Mouse (Mus musculus): ENCODE measurements at regions not wholly inside any gene's neighbourhood (a gene's known extent, or its start where the extent isn't known, plus 50 kb on each side); places are given as distances from the start of the nearest gene placed in this dataset.
"Not testable (repeated sequence)": the region's sequence is repeated elsewhere in the genome, so short reads cannot be mapped to it uniquely, and the experiment has no call there.

GRCm38 (mm10) chr3:22304145-22304544 lies 227.7 kb downstream of the Tbl1xr1 start:
- ATAC-seq = peak; percentile 54; the same call in 1 of the 2 replicates

GRCm38 (mm10) chr3:22306624-22307023 lies 230.2 kb downstream of the Tbl1xr1 start:
- H3K27me3 ChIP-seq (ENCODE audit: insufficient read depth, low read length) = no peaks in the 10 kb centered on the region
- WGBS = 78% methylated on average over 4 of the region's 4 CpGs
- DNase-seq (ENCODE audit: low spot score) (peak; percentile 20), ATAC-seq (no peak)
- H3K9me3 ChIP-seq (ENCODE audit: low read length) = no peaks in the 10 kb centered on the region
- H3K4me2 ChIP-seq (ENCODE audit: low read depth, low read length) = no peak overlapping the region
- peak; percentile 30 for TF ChIP-seq CTCF (IDR thresholded peaks at IDR 0.05; ENCODE audit: low read depth)
- no peak overlapping the region for H3K4me3 ChIP-seq (ENCODE audit: low read length)
- H3K4me1 ChIP-seq (ENCODE audit: insufficient read depth, low read length) = no peaks in the 10 kb centered on the region
- H3K9ac ChIP-seq (replicated peaks; ENCODE audit: low read length) = no peak overlapping the region
- H3K36me3 ChIP-seq (ENCODE audit: insufficient read depth, low read length) = no peaks in the 10 kb centered on the region
- H3K27ac ChIP-seq = no peak overlapping the region

More at GRCm38 (mm10) chr3:22304145-22304544, 227.7 kb downstream of the Tbl1xr1 start:
- TF ChIP-seq CTCF (IDR thresholded peaks at IDR 0.05; ENCODE audit: low read depth) = no peak
- Histone ChIP-seq H3K9ac (replicated peaks; ENCODE audit: low read length) (no peak overlapping the region), H3K27ac (no peak overlapping the region), H3K4me1 (ENCODE audit: insufficient read depth, low read length) (no peaks in the 10 kb centered on the region), H3K4me3 (ENCODE audit: low read length) (no peak overlapping the region), H3K27me3 (ENCODE audit: insufficient read depth, low read length) (no peaks in the 10 kb centered on the region), H3K9me3 (ENCODE audit: low read length) (no peaks in the 10 kb centered on the region), H3K4me2 (ENCODE audit: low read depth, low read length) (no peak overlapping the region), H3K36me3 (ENCODE audit: insufficient read depth, low read length) (no peaks in the 10 kb centered on the region)
- DNase-seq (ENCODE audit: low spot score) = peak; percentile 31
- 39% methylated on average over 1 of the region's 1 CpGs for WGBS

- Histone ChIP-seq H3K36me3 (ENCODE audit: insufficient read depth, low read length) (no peaks in the 10 kb centered on the region), H3K4me1 (ENCODE audit: insufficient read depth, low read length) (no peaks in the 10 kb centered on the region), H3K27me3 (ENCODE audit: insufficient read depth, low read length) (no peaks in the 10 kb centered on the region), H3K4me2 (ENCODE audit: low read depth, low read length) (no peak overlapping the region), H3K27ac (no peak overlapping the region), H3K9ac (replicated peaks; ENCODE audit: low read length) (no peak overlapping the region), H3K4me3 (ENCODE audit: low read length) (no peak overlapping the region), H3K9me3 (ENCODE audit: low read length) (no peaks in the 10 kb centered on the region)
- TF ChIP-seq CTCF (IDR thresholded peaks at IDR 0.05; ENCODE audit: low read depth) = peak; percentile 94
- ATAC-seq (no peak; the same call in 1 of the 2 replicates), DNase-seq (ENCODE audit: low spot score) (peak; percentile 85)
- 8% methylated on average over 4 of the region's 4 CpGs for WGBS
Observed at GRCm38 (mm10) chr3:22308962-22309361, 232.5 kb downstream of the Tbl1xr1 start.

GRCm38 (mm10) chr3:22316466-22317185 lies 240.2 kb downstream of the Tbl1xr1 start:
- TF ChIP-seq CTCF (IDR thresholded peaks at IDR 0.05; ENCODE audit: low read depth) = no peak
- peak; percentile 60 for DNase-seq (ENCODE audit: low spot score)

GRCm38 (mm10) chr3:22320425-22320824 lies 244.0 kb downstream of the Tbl1xr1 start:
- H3K4me1 ChIP-seq (ENCODE audit: insufficient read depth, low read length); H3K36me3 ChIP-seq (ENCODE audit: insufficient read depth, low read length); H3K4me2 ChIP-seq (ENCODE audit: low read depth, low read length); ATAC-seq; H3K9ac ChIP-seq (replicated peaks; ENCODE audit: low read length); H3K27me3 ChIP-seq (ENCODE audit: insufficient read depth, low read length); H3K4me3 ChIP-seq (ENCODE audit: low read length); DNase-seq (ENCODE audit: low spot score); H3K9me3 ChIP-seq (ENCODE audit: low read length); H3K27ac ChIP-seq: not testable (repeated sequence)
- WGBS = 100% methylated on average over 1 of the region's 1 CpGs

More at GRCm38 (mm10) chr3:22316466-22317185, 240.2 kb downstream of the Tbl1xr1 start:
- Histone ChIP-seq H3K4me2 (ENCODE audit: low read depth, low read length) (no peak overlapping the region), H3K9me3 (ENCODE audit: low read length) (no peaks in the 10 kb centered on the region), H3K27me3 (ENCODE audit: insufficient read depth, low read length) (no peaks in the 10 kb centered on the region), H3K27ac (no peak overlapping the region), H3K36me3 (ENCODE audit: insufficient read depth, low read length) (no peaks in the 10 kb centered on the region), H3K4me1 (ENCODE audit: insufficient read depth, low read length) (no peaks in the 10 kb centered on the region), H3K4me3 (ENCODE audit: low read length) (no peak overlapping the region), H3K9ac (replicated peaks; ENCODE audit: low read length) (no peak overlapping the region)
- 44% methylated on average over 10 of the region's 10 CpGs for WGBS
- ATAC-seq = peak; percentile 45; the same call in 1 of the 2 replicates

- DNase-seq (ENCODE audit: low spot score) = no peak
- no peak for ATAC-seq
- Histone ChIP-seq H3K4me3 (ENCODE audit: low read length) (no peak overlapping the region), H3K27me3 (ENCODE audit: insufficient read depth, low read length) (no peaks in the 10 kb centered on the region), H3K4me2 (ENCODE audit: low read depth, low read length) (no peak overlapping the region), H3K27ac (no peak overlapping the region), H3K9ac (replicated peaks; ENCODE audit: low read length) (no peak overlapping the region), H3K4me1 (ENCODE audit: insufficient read depth, low read length) (no peaks in the 10 kb centered on the region), H3K36me3 (ENCODE audit: insufficient read depth, low read length) (no peaks in the 10 kb centered on the region), H3K9me3 (ENCODE audit: low read length) (no peaks in the 10 kb centered on the region)
- WGBS = 68% methylated on average over 1 of the region's 1 CpGs
- no peak for TF ChIP-seq CTCF (IDR thresholded peaks at IDR 0.05; ENCODE audit: low read depth)
Observed at GRCm38 (mm10) chr3:22331240-22331639, 254.8 kb downstream of the Tbl1xr1 start.

Measured in hindbrain, postnatal 0 days (tissue).